ENCODE assay signal across 12 mouse cellular contexts in the genomic region with DNA sequence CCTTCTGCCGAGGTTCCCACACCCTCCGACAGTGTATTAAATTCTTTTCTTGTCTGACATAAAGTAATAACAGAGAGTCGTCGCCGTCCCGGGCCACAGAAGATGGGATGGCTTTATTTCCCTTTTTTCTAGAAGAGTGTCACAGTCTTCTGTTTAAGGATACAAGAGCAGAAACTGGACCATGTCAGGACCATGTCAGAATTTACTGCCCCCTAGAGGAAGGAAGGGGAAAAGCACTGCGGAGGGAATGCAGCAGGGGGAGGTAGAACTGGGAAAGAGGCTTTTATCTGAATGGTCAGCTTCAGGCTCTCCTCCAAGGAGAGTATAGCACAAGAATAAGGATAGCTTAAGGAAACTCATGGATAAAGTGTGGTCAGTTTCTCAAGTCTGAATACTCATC.
DNase-seq lines count a peak whose midpoint lies in the region; ATAC-seq and TF ChIP-seq lines count a peak whose summit lies in the region.
"Had no signal": no experiment of that assay in that cellular context is flagged by ENCODE, and none has a peak within 500 bp of the region (broad histone marks: within the 10 kb centered on the region; RNA-seq: fewer than 3 reads in every experiment).

No protein-coding gene starts in this region.

- WGBS in forebrain, postnatal 0 days: 49% methylated on average over 7 of the region's 7 CpGs
- 53% methylated on average over 7 of the region's 7 CpGs for WGBS in forebrain, embryonic 13.5 days
- WGBS in lung, adult 2 months: 59% methylated on average over 7 of the region's 7 CpGs

- ATAC-seq in forebrain, postnatal 0 days: no peak
- ATAC-seq in forebrain, embryonic 13.5 days: no peak
- ATAC-seq: CD4-positive, CD25-positive, alpha-beta regulatory T cell, adult 4 months had no signal

- H3K27ac ChIP-seq in forebrain, postnatal 0 days (ENCODE audit: low read depth, low read length): no peak overlapping the region
- H3K27ac ChIP-seq in forebrain, embryonic 13.5 days: no peak overlapping the region
- H3K27ac ChIP-seq: embryonic facial prominence, embryonic 12.5 days; heart, embryonic 13.5 days had no signal

- H3K9me3 ChIP-seq in forebrain, postnatal 0 days (ENCODE audit: low read length): no peaks in the 10 kb centered on the region
- H3K9me3 ChIP-seq in forebrain, embryonic 13.5 days (replicated peaks): no peaks in the 10 kb centered on the region
- H3K9me3 ChIP-seq: embryonic facial prominence, embryonic 12.5 days; heart, embryonic 13.5 days; megakaryocyte, embryonic 14.5 days had no signal

- no peak for DNase-seq in forebrain, postnatal 0 days
- DNase-seq in lung, adult 2 months: no peak
- DNase-seq in lung, postnatal 4 days: no peak
- peak; percentile 2 for DNase-seq in c-Kit-positive CD71-negative TER-119-negative erythroid progenitor cells, embryonic 14.5 days (ENCODE audit: low read depth)
- DNase-seq in lung, postnatal 36 days: peak; percentile 1
- DNase-seq in urinary bladder, postnatal 14 days (ENCODE audit: low spot score): no peak
- no peak for DNase-seq in left cerebral cortex, postnatal 4 days

- H3K4me2 ChIP-seq in forebrain, postnatal 0 days (ENCODE audit: low read depth): no peak overlapping the region
- no peak overlapping the region for H3K4me2 ChIP-seq in forebrain, embryonic 13.5 days
- H3K4me2 ChIP-seq: embryonic facial prominence, embryonic 12.5 days; heart, embryonic 13.5 days had no signal

- H3K9ac ChIP-seq in forebrain, postnatal 0 days: no peak overlapping the region
- no peak overlapping the region for H3K9ac ChIP-seq in forebrain, embryonic 13.5 days
- H3K9ac ChIP-seq: embryonic facial prominence, embryonic 12.5 days; heart, embryonic 13.5 days had no signal

- intact Hi-C loops in left cerebral cortex, postnatal 4 days (cut with DNase I): no loop called here

- H3K27me3 ChIP-seq in forebrain, postnatal 0 days (ENCODE audit: insufficient read depth, low read length): no peaks in the 10 kb centered on the region
- no peaks in the 10 kb centered on the region for H3K27me3 ChIP-seq in forebrain, embryonic 13.5 days
- H3K27me3 ChIP-seq: embryonic facial prominence, embryonic 12.5 days; megakaryocyte, embryonic 14.5 days had no signal

- TF ChIP-seq CTCF in forebrain, postnatal 0 days (IDR thresholded peaks at IDR 0.05; ENCODE audit: low read depth): peak; percentile 73
- TF ChIP-seq CTCF in lung, adult 2 months (IDR thresholded peaks at IDR 0.05; ENCODE audit: insufficient read depth, low read length): peak; percentile 37; the same call in 1 of the 2 replicates

- H3K36me3 ChIP-seq in forebrain, postnatal 0 days (ENCODE audit: insufficient read depth): no peaks in the 10 kb centered on the region
- no peaks in the 10 kb centered on the region for H3K36me3 ChIP-seq in forebrain, embryonic 13.5 days (ENCODE audit: poor library complexity, severe bottlenecking)
- H3K36me3 ChIP-seq: embryonic facial prominence, embryonic 12.5 days; heart, embryonic 13.5 days had no signal

- no peak overlapping the region for H3K4me3 ChIP-seq in forebrain, postnatal 0 days (ENCODE audit: low read depth, low read length)
- no peak overlapping the region for H3K4me3 ChIP-seq in forebrain, embryonic 13.5 days
- no peak overlapping the region for H3K4me3 ChIP-seq in lung, adult 2 months (replicated peaks; ENCODE audit: extremely low read depth, low read depth, low read length)
- H3K4me3 ChIP-seq: embryonic facial prominence, embryonic 12.5 days; heart, embryonic 13.5 days; megakaryocyte, embryonic 14.5 days had no signal

- TF ChIP-seq POLR2A in lung, adult 2 months (IDR thresholded peaks at IDR 0.05; ENCODE audit: borderline replicate concordance, extremely low read depth, low read depth, low read length): no peak

- H3K4me1 ChIP-seq in forebrain, postnatal 0 days (ENCODE audit: insufficient read depth): no peaks in the 10 kb centered on the region
- peaks cover 7% of the 10 kb centered on the region for H3K4me1 ChIP-seq in forebrain, embryonic 13.5 days
- H3K4me1 ChIP-seq in lung, adult 2 months (ENCODE audit: control insufficient read depth, insufficient read depth, low read length): no peaks in the 10 kb centered on the region
- H3K4me1 ChIP-seq: embryonic facial prominence, embryonic 12.5 days; megakaryocyte, embryonic 14.5 days had no signal

Comparison
In these comparisons a context has a peak if more than half of its experiments do, and no peak if none do; other contexts are left out.
1. DNase-seq: peak in c-Kit-positive CD71-negative TER-119-negative erythroid progenitor cells, embryonic 14.5 days (single experiment) and lung, postnatal 36 days (single experiment); none in forebrain, postnatal 0 days (single experiment), lung, adult 2 months (single experiment), lung, postnatal 4 days (0 of 2), urinary bladder, postnatal 14 days (single experiment) and left cerebral cortex, postnatal 4 days (single experiment).